Mouse (Mus musculus) regulatory T cell (primary cell): ENCODE measurements around the gene Ttyh2.

Source experiments
- in situ Hi-C: fragments of 300-600 bp; cut with MboI, MseI; formaldehyde crosslinking; loops from one replicate; pipeline ENCODE4 v1.15.1; 2025; ENCODE audit warnings: high pct_unique_total_duplicates

The Ttyh2 gene

DNA sequence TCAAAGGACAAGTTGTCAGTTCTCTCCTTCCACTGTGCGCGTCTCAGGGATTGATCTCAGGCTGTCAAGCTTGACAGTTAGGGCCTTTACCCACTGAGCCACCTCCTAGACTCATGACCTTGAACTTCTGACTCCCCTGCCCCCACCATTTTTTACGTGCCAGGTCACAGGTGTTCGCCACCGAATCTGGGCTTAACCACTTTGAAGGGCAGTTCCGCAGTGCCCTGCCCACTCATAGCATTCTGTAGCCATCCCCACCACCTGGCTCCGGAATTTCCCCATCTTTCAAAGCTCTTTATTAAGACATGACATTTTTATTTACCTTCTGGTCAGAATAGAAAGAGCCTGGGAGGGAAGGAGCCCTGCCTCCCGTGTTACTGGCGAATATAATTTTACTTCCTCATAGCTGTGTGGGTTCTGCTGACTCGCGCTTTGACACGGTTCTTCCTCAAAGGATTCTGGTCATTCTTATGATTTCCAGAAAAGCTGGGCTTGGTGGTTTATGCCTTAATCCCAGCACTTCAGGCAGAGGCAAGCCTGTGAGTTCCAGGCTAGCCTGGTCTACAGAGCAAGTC lies 72.4 kb downstream of the Ttyh2 start:
- in situ Hi-C loops = loop anchor here (5.0 kb wide), 1 partner anchor 40 kb away; no protein-coding TSS in a partner anchor

DNA sequence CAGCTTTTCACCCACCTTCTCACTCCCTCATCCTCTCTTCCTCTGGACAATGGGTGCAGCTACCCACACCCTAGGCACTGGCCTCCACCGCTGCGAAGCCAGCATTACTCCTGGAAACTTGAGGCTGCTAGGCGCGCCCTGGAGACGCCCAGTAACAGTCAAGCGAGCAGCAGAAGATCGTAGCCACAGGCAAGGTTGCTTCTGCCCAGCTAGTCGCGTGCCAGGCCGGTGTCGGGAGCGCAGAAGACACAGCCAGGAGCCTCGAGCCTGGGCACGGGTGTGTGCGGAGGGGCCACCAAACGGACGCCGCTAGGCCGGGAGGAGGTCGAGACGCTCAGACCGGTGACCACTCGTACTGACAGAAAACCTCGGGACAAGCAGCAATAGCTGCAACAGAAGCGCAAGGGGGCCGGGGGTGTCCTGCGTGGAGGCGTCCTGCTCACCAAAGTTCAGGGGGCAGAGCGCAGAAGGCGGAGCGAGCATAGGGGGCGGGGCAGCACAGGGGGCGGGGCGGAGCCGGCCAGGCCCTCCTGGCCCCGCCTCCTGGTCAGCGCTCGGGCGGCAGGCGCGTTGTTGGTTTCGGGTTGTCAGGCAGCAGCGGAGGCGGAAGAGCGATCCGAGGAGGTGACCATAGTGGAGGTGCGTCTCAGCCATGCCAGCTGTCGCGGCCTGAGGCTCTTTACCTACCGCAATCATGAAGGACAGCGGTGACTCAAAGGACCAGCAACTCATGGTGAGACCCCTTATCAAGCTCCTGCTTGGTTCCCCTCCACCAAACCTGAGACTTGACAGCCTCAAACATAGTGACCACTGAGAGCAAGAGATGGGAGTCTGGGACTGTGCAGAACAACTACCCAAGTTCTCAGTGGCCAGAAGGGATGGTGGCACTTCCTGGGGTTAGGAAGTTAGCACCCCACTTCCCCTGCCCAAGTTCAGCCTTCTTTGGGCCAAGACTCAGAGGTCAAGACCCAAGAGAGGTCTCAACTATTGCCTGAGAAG lies 89.9 kb downstream of the Ttyh2 start, which contains the start of gene Kif19a:
TSS of gene Kif19a (plus strand) at position 569 of the 999 bp plus-strand sequence.
- in situ Hi-C loops = no loop called here

DNA sequence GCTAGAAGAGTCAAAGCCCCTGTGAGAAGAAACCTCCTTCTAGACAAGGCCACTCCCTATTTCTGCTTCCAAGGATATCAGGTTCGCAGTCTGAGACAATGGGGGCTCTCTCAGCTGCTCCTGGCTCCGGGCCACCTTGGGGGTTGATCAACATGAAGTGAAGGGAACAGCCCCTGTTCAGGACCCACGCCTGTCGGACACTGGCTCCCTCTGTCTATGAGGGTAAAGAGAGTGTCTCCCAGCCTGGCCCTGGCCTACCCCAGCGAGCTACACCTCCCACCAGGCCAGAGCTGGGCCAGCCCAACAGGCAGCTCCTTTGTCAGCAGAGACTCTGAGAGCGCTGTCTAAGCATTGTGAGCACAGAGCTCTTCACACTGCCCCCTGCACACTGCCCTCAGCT lies 94.7 kb downstream of the Ttyh2 start:
- in situ Hi-C loops = no loop called here
